Mouse (Mus musculus): ENCODE measurements at regions not wholly inside any gene's neighbourhood (a gene's known extent, or its start where the extent isn't known, plus 50 kb on each side); places are given as distances from the start of the nearest gene placed in this dataset.
"Not testable (repeated sequence)": the region's sequence is repeated elsewhere in the genome, so short reads cannot be mapped to it uniquely, and the experiment has no call there.

- Histone ChIP-seq H3K4me1 (ENCODE audit: control insufficient read depth, insufficient read depth, low read length) (no peaks in the 10 kb centered on the region), H3K4me2 (ENCODE audit: low read depth, low read length) (no peak overlapping the region), H3K4me3 (ENCODE audit: low read depth, low read length) (no peak overlapping the region), H3K27ac (replicated peaks; ENCODE audit: low read depth, low read length) (no peak overlapping the region), H3K27me3 (ENCODE audit: control insufficient read depth, insufficient read depth, low read length) (no peaks in the 10 kb centered on the region), H3K36me3 (replicated peaks; ENCODE audit: control insufficient read depth, insufficient read depth, low read depth, low read length) (no peaks in the 10 kb centered on the region), H3K9ac (replicated peaks; ENCODE audit: low read length) (no peak overlapping the region), H3K9me3 (replicated peaks; ENCODE audit: control insufficient read depth, low read length) (no peaks in the 10 kb centered on the region)
- DNase-seq (ENCODE audit: low spot score) (no peak), ATAC-seq (replicated peaks; ENCODE audit: insufficient number of reproducible peaks, low FRiP score, low TSS enrichment, low read depth) (no peak)
Measured at GRCm38 (mm10) chr9:5525762-5526360, 180.6 kb downstream of the Casp12 start.

- no peak for ATAC-seq (replicated peaks; ENCODE audit: insufficient number of reproducible peaks, low FRiP score, low TSS enrichment, low read depth)
- WGBS = 85% methylated on average over 1 of the region's 1 CpGs
Measured at GRCm38 (mm10) chr9:5542604-5543003, 197.4 kb downstream of the Casp12 start.

GRCm38 (mm10) chr9:5575072-5575471 is 229.8 kb downstream of the Casp12 start:
- 83% methylated on average over 1 of the region's 1 CpGs for WGBS
- DNase-seq (ENCODE audit: low spot score) (no peak), ATAC-seq (replicated peaks; ENCODE audit: insufficient number of reproducible peaks, low FRiP score, low TSS enrichment, low read depth) (no peak)
- Histone ChIP-seq H3K9ac (replicated peaks; ENCODE audit: low read length) (no peak overlapping the region), H3K4me1 (ENCODE audit: control insufficient read depth, insufficient read depth, low read length) (no peaks in the 10 kb centered on the region), H3K9me3 (replicated peaks; ENCODE audit: control insufficient read depth, low read length) (no peaks in the 10 kb centered on the region), H3K27ac (replicated peaks; ENCODE audit: low read depth, low read length) (no peak overlapping the region), H3K4me2 (ENCODE audit: low read depth, low read length) (no peak overlapping the region), H3K4me3 (ENCODE audit: low read depth, low read length) (no peak overlapping the region), H3K27me3 (ENCODE audit: control insufficient read depth, insufficient read depth, low read length) (no peaks in the 10 kb centered on the region), H3K36me3 (replicated peaks; ENCODE audit: control insufficient read depth, insufficient read depth, low read depth, low read length) (no peaks in the 10 kb centered on the region)

More at GRCm38 (mm10) chr9:5542604-5543003, 197.4 kb downstream of the Casp12 start:
- no peaks in the 10 kb centered on the region for H3K4me1 ChIP-seq (ENCODE audit: control insufficient read depth, insufficient read depth, low read length)
- DNase-seq (ENCODE audit: low spot score) = no peak
- no peaks in the 10 kb centered on the region for H3K27me3 ChIP-seq (ENCODE audit: control insufficient read depth, insufficient read depth, low read length)
- H3K9me3 ChIP-seq (replicated peaks; ENCODE audit: control insufficient read depth, low read length) = no peaks in the 10 kb centered on the region
- no peak overlapping the region for H3K4me3 ChIP-seq (ENCODE audit: low read depth, low read length)
- H3K4me2 ChIP-seq (ENCODE audit: low read depth, low read length) = no peak overlapping the region
- H3K36me3 ChIP-seq (replicated peaks; ENCODE audit: control insufficient read depth, insufficient read depth, low read depth, low read length) = no peaks in the 10 kb centered on the region
- no peak overlapping the region for H3K9ac ChIP-seq (replicated peaks; ENCODE audit: low read length)
- H3K27ac ChIP-seq (replicated peaks; ENCODE audit: low read depth, low read length) = no peak overlapping the region

- ATAC-seq (replicated peaks; ENCODE audit: insufficient number of reproducible peaks, low FRiP score, low TSS enrichment, low read depth); H3K4me3 ChIP-seq (ENCODE audit: low read depth, low read length); DNase-seq (ENCODE audit: low spot score); H3K4me1 ChIP-seq (ENCODE audit: control insufficient read depth, insufficient read depth, low read length); H3K9ac ChIP-seq (replicated peaks; ENCODE audit: low read length); H3K4me2 ChIP-seq (ENCODE audit: low read depth, low read length); H3K27me3 ChIP-seq (ENCODE audit: control insufficient read depth, insufficient read depth, low read length); H3K36me3 ChIP-seq (replicated peaks; ENCODE audit: control insufficient read depth, insufficient read depth, low read depth, low read length); H3K27ac ChIP-seq (replicated peaks; ENCODE audit: low read depth, low read length); H3K9me3 ChIP-seq (replicated peaks; ENCODE audit: control insufficient read depth, low read length): not testable (repeated sequence)
- WGBS = 84% methylated on average over 9 of the region's 11 CpGs
Measured at GRCm38 (mm10) chr9:5578168-5578567, 232.9 kb downstream of the Casp12 start.

- ATAC-seq (replicated peaks; ENCODE audit: insufficient number of reproducible peaks, low FRiP score, low TSS enrichment, low read depth) (no peak), DNase-seq (ENCODE audit: low spot score) (no peak)
- Histone ChIP-seq H3K9me3 (replicated peaks; ENCODE audit: control insufficient read depth, low read length) (no peaks in the 10 kb centered on the region), H3K36me3 (replicated peaks; ENCODE audit: control insufficient read depth, insufficient read depth, low read depth, low read length) (no peaks in the 10 kb centered on the region), H3K9ac (replicated peaks; ENCODE audit: low read length) (no peak overlapping the region), H3K4me3 (ENCODE audit: low read depth, low read length) (no peak overlapping the region), H3K4me2 (ENCODE audit: low read depth, low read length) (no peak overlapping the region), H3K27ac (replicated peaks; ENCODE audit: low read depth, low read length) (no peak overlapping the region), H3K27me3 (ENCODE audit: control insufficient read depth, insufficient read depth, low read length) (no peaks in the 10 kb centered on the region), H3K4me1 (ENCODE audit: control insufficient read depth, insufficient read depth, low read length) (no peaks in the 10 kb centered on the region)
- WGBS = 89% methylated on average over 3 of the region's 3 CpGs
Measured at GRCm38 (mm10) chr9:5595891-5596635, 250.8 kb downstream of the Casp12 start.

GRCm38 (mm10) chr9:5604019-5604418 is 258.8 kb downstream of the Casp12 start:
- Histone ChIP-seq H3K4me3 (ENCODE audit: low read depth, low read length) (no peak overlapping the region), H3K27me3 (ENCODE audit: control insufficient read depth, insufficient read depth, low read length) (no peaks in the 10 kb centered on the region), H3K9ac (replicated peaks; ENCODE audit: low read length) (no peak overlapping the region), H3K4me1 (ENCODE audit: control insufficient read depth, insufficient read depth, low read length) (no peaks in the 10 kb centered on the region), H3K27ac (replicated peaks; ENCODE audit: low read depth, low read length) (no peak overlapping the region), H3K9me3 (replicated peaks; ENCODE audit: control insufficient read depth, low read length) (no peaks in the 10 kb centered on the region), H3K4me2 (ENCODE audit: low read depth, low read length) (no peak overlapping the region), H3K36me3 (replicated peaks; ENCODE audit: control insufficient read depth, insufficient read depth, low read depth, low read length) (no peaks in the 10 kb centered on the region)
- DNase-seq (ENCODE audit: low spot score) (no peak), ATAC-seq (replicated peaks; ENCODE audit: insufficient number of reproducible peaks, low FRiP score, low TSS enrichment, low read depth) (no peak)
- 69% methylated on average over 1 of the region's 1 CpGs for WGBS

- Histone ChIP-seq H3K4me2 (ENCODE audit: low read depth, low read length) (no peak overlapping the region), H3K27me3 (ENCODE audit: control insufficient read depth, insufficient read depth, low read length) (no peaks in the 10 kb centered on the region), H3K4me3 (ENCODE audit: low read depth, low read length) (no peak overlapping the region), H3K36me3 (replicated peaks; ENCODE audit: control insufficient read depth, insufficient read depth, low read depth, low read length) (no peaks in the 10 kb centered on the region), H3K27ac (replicated peaks; ENCODE audit: low read depth, low read length) (no peak overlapping the region), H3K9me3 (replicated peaks; ENCODE audit: control insufficient read depth, low read length) (no peaks in the 10 kb centered on the region), H3K9ac (replicated peaks; ENCODE audit: low read length) (no peak overlapping the region), H3K4me1 (ENCODE audit: control insufficient read depth, insufficient read depth, low read length) (no peaks in the 10 kb centered on the region)
- DNase-seq (ENCODE audit: low spot score) = no peak
- ATAC-seq (replicated peaks; ENCODE audit: insufficient number of reproducible peaks, low FRiP score, low TSS enrichment, low read depth) = no peak
Measured at GRCm38 (mm10) chr9:5605015-5605414, 259.8 kb downstream of the Casp12 start.

- H3K4me1 ChIP-seq (ENCODE audit: control insufficient read depth, insufficient read depth, low read length) = no peaks in the 10 kb centered on the region
- H3K4me2 ChIP-seq (ENCODE audit: low read depth, low read length) = no peak overlapping the region
- no peaks in the 10 kb centered on the region for H3K27me3 ChIP-seq (ENCODE audit: control insufficient read depth, insufficient read depth, low read length)
- WGBS = 91% methylated on average over 17 of the region's 17 CpGs
- no peak overlapping the region for H3K4me3 ChIP-seq (ENCODE audit: low read depth, low read length)
- no peaks in the 10 kb centered on the region for H3K9me3 ChIP-seq (replicated peaks; ENCODE audit: control insufficient read depth, low read length)
- ATAC-seq (replicated peaks; ENCODE audit: insufficient number of reproducible peaks, low FRiP score, low TSS enrichment, low read depth) (no peak), DNase-seq (ENCODE audit: low spot score) (no peak)
- H3K9ac ChIP-seq (replicated peaks; ENCODE audit: low read length) = no peak overlapping the region
- no peak overlapping the region for H3K27ac ChIP-seq (replicated peaks; ENCODE audit: low read depth, low read length)
- H3K36me3 ChIP-seq (replicated peaks; ENCODE audit: control insufficient read depth, insufficient read depth, low read depth, low read length) = no peaks in the 10 kb centered on the region
Measured at GRCm38 (mm10) chr9:5616725-5617124, 271.5 kb downstream of the Casp12 start.
